Mouse (Mus musculus) hindbrain, embryonic 11.5 days (tissue): ENCODE measurements around the gene Dennd6b. TPM values are rescaled to one million over a fixed set of nuclear protein-coding genes. Genes with fewer than 3 reads are reported as not detected.

ENCODE experiments used
- ATAC-seq: fragments of 200-750 bp; cut with Nextera tagmentation; 2 replicates; pipeline ENCODE4 v1.8.0; 2017; ENCODE audit warnings: mild to moderate bottlenecking, moderate TSS enrichment, moderate library complexity; ENCODE audit not compliant: low FRiP score
- DNase-seq: peaks from one replicate; pipeline ENCODE4 v3.0.0-alpha.2; 2015; ENCODE audit warnings: low spot score
- H3K27ac ChIP-seq: fragments of 300-500 bp; sonication (generic); 2 replicates; pipeline ENCODE4 v1.5.1; 2014; ENCODE audit warnings: mild to moderate bottlenecking, low read depth, low read length
- H3K27me3 ChIP-seq: fragments of 300-500 bp; sonication (generic); 2 replicates; pipeline ENCODE4 v1.6.1; 2014; ENCODE audit warnings: mild to moderate bottlenecking, low read length, moderate library complexity, mixed read lengths; ENCODE audit not compliant: control insufficient read depth, insufficient read depth
- H3K36me3 ChIP-seq: fragments of 300-500 bp; sonication (generic); 2 replicates; pipeline ENCODE4 v1.6.1; 2014; ENCODE audit warnings: mild to moderate bottlenecking, low read length, moderate library complexity, mixed read lengths; ENCODE audit not compliant: control insufficient read depth, insufficient read depth
- H3K4me1 ChIP-seq: fragments of 300-500 bp; sonication (generic); replicated peaks from 2 replicates; pipeline ENCODE4 v1.6.1; 2014; ENCODE audit warnings: low read length, mixed read lengths; ENCODE audit not compliant: control insufficient read depth, insufficient read depth
- H3K4me2 ChIP-seq: fragments of 300-500 bp; sonication (generic); replicated peaks from 2 replicates; pipeline ENCODE4 v1.6.1; 2014; ENCODE audit warnings: mild to moderate bottlenecking, low read depth, low read length
- H3K4me3 ChIP-seq: fragments of 300-500 bp; sonication (generic); 2 replicates; pipeline ENCODE4 v1.5.1; 2014; ENCODE audit warnings: low read depth, low read length
- H3K9ac ChIP-seq: fragments of 300-500 bp; sonication (generic); 2 replicates; pipeline ENCODE4 v1.6.1; 2014; ENCODE audit warnings: low read depth, low read length
- H3K9me3 ChIP-seq: fragments of 300-500 bp; sonication (generic); 2 replicates; pipeline ENCODE4 v1.6.1; 2016; ENCODE audit warnings: low read length; ENCODE audit not compliant: control insufficient read depth
- WGBS: fragments of 180-500 bp; shearing (Covaris S2); extraction: QIAGEN DNeasy Blood & Tissue Kit; methylation state at CpG from one replicate; pipeline ENCODE4 v1.1.7; 2014; 5-methylcytosine and 5-hydroxymethylcytosine counted together
- polyA plus RNA-seq: library from polyadenylated mRNA; unstranded; fragments of >200 nt; fragmentation: Nextera tagmentation; extraction: Ambion mirVana; gene quantifications from 2 replicates; pipeline ENCODE4 v1.2.1, GENCODE M21; 2014

Gene Dennd6b
- polyA plus RNA-seq, 1 experiment from 2014 or later, result 31.2 TPM

DNA sequence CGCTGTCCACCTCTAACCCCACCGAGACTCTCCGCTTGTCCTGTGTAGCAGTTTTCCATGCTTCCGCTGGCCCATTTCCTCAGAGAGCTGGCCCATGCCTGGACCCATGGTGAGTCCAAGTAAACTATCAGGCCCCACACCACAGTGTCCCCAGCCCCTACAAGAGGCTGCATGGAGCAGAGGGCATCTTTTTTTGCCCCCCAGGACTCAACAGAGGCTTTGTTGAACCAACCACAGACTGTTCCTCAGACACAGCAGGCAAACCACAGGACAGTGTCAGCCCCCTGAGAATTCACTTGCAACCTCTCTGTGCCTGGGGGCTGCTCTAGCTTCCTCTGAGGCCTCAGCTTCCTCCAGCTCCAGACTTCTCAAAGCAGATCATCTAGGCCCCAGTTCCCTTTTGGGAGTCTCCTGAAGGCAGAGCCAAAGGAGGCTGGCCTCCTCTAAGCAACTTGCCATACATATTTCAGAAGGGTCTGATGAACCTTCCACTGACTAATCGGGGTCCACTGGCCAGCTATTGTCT lies 24.7 kb downstream of the Dennd6b start:
- Histone ChIP-seq H3K9ac (no peak overlapping the region), H3K4me1 (peaks cover 22% of the 10 kb centered on the region), H3K9me3 (no peaks in the 10 kb centered on the region), H3K4me3 (no peak overlapping the region), H3K4me2 (no peak overlapping the region), H3K27me3 (no peaks in the 10 kb centered on the region), H3K27ac (no peak overlapping the region), H3K36me3 (peaks cover 6% of the 10 kb centered on the region; the same call in 1 of the 2 replicates)
- DNase-seq (no peak), ATAC-seq (no peak)
- 87% methylated on average over 5 of the region's 5 CpGs for WGBS

GRCm38 (mm10) chr15:89170102-89170501 lies 26.2 kb downstream of the Dennd6b start:
- no peak overlapping the region for H3K4me2 ChIP-seq
- 0 out of 2 replicates have a peak overlapping the region, but pooled peaks have one; percentile 11 for H3K27ac ChIP-seq
- H3K9me3 ChIP-seq, result no peaks in the 10 kb centered on the region
- H3K4me1 ChIP-seq, result peaks cover 22% of the 10 kb centered on the region
- no peak overlapping the region for H3K9ac ChIP-seq
- H3K4me3 ChIP-seq, result no peak overlapping the region
- WGBS, result 65% methylated on average over 3 of the region's 3 CpGs
- no peak for DNase-seq
- H3K27me3 ChIP-seq, result no peaks in the 10 kb centered on the region
- ATAC-seq, result no peak
- H3K36me3 ChIP-seq, result peaks cover 13% of the 10 kb centered on the region; the same call in 1 of the 2 replicates

DNA sequence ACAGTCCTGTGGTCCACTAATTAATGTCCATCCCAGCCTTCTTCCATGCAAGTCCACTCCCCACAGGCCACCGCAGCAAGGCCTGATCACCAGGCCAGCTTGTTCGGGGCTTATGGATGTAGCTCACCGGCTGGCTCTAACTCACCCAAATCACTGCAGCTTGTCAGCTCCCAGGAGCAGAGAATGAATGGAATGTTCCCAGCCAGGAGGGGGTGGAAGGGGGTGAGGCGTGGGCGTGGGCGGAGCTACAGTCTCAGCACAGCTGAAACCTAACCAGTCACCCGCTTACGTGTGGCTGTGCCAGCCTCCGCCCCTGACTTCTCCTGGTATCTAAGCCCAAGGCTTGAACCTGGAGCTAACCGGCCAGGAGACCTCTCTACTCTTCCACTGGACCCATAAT lies 26.9 kb downstream of the Dennd6b start:
- Histone ChIP-seq H3K4me1 (peaks cover 22% of the 10 kb centered on the region), H3K36me3 (peaks cover 18% of the 10 kb centered on the region), H3K27me3 (no peaks in the 10 kb centered on the region), H3K4me3 (no peak overlapping the region), H3K9me3 (no peaks in the 10 kb centered on the region), H3K9ac (no peak overlapping the region), H3K27ac (no peak overlapping the region), H3K4me2 (no peak overlapping the region)
- WGBS, result 6% methylated on average over 10 of the region's 10 CpGs
- ATAC-seq, result peak; percentile 39; the same call in 1 of the 2 replicates
- peak; percentile 75 for DNase-seq

DNA sequence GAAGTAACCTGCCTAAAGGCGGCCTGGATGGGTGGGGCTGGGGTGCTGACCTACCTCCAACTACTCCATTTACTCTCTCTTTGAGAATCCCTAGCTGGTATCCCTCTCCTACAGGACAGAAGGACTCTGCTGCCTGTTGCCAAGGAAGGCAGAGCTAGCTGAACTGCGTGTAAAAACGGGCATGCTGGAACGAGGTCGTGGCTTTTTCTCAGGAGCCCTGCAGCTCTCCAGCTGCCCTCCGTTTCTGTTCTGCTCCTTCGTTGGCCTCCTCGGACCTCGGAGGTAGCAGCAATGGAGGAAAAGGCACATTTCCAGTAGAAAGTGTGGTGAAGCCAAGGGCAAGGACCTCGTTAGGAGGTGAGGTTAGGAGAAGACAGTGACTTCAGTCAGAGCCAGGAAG lies 27.4 kb downstream of the Dennd6b start:
- no peak overlapping the region for H3K9ac ChIP-seq
- peaks cover 19% of the 10 kb centered on the region for H3K4me1 ChIP-seq
- no peak overlapping the region for H3K4me2 ChIP-seq
- H3K27me3 ChIP-seq, result no peaks in the 10 kb centered on the region
- 62% methylated on average over 10 of the region's 10 CpGs for WGBS
- ATAC-seq, result no peak
- H3K9me3 ChIP-seq, result no peaks in the 10 kb centered on the region
- peaks cover 23% of the 10 kb centered on the region for H3K36me3 ChIP-seq
- no peak overlapping the region for H3K4me3 ChIP-seq
- H3K27ac ChIP-seq, result no peak overlapping the region
- no peak for DNase-seq

DNA sequence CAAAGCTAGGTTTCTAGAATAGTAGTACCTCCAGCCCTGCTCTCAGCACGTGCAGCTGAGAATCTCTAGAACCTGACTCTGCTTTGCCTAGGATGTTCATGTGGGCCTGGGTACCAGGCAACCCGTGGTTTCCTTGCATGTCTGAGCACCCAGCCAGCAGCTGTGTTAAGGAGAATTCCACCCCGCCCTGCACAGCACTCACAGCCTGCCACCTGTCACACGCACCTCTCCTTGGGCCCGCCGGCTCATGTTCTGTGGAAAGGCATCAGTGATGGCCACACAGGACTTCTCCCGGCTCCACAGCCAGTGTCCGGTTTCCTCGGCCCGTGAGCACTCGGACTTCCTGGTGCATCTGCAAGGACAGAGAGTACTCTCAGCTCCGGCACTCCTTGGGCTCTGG lies 30.8 kb downstream of the Dennd6b start:
- WGBS, result 95% methylated on average over 12 of the region's 12 CpGs

DNA sequence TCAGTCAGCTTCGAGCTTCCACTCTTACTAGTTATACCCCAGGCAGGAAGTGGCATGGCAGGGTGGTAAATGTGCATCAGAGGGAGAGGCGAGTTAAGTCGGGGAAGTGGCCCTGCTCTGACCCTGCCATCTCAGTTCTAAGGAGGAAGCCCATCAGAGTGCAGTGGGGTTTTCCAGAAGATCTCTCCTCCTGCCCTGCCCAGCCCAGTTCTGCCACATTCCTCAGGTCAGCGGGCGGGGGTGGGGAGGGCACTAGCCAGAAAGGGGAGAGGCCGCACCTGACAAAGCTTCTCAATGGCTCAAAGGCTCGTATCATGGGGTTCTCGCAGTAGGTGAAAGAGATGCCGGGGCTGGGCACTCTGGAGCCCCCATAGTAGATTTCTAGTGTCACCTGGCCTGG lies 34.9 kb downstream of the Dennd6b start:
- Histone ChIP-seq H3K27me3 (no peaks in the 10 kb centered on the region), H3K4me3 (no peak overlapping the region), H3K4me2 (no peak overlapping the region), H3K9ac (no peak overlapping the region), H3K9me3 (no peaks in the 10 kb centered on the region), H3K4me1 (no peaks in the 10 kb centered on the region), H3K36me3 (peaks cover 58% of the 10 kb centered on the region), H3K27ac (no peak overlapping the region)
- no peak for ATAC-seq
- WGBS, result 95% methylated on average over 9 of the region's 9 CpGs
- no peak for DNase-seq

More for the DNA sequence above, 30.8 kb downstream of the Dennd6b start:
- Histone ChIP-seq H3K36me3 (peaks cover 36% of the 10 kb centered on the region), H3K27me3 (no peaks in the 10 kb centered on the region), H3K9ac (no peak overlapping the region), H3K4me3 (no peak overlapping the region), H3K27ac (no peak overlapping the region), H3K9me3 (no peaks in the 10 kb centered on the region), H3K4me1 (peaks cover 7% of the 10 kb centered on the region; the same call in 1 of the 2 replicates), H3K4me2 (no peak overlapping the region)
- ATAC-seq (no peak), DNase-seq (no peak)

- H3K4me3 ChIP-seq, result no peak overlapping the region
- no peak for ATAC-seq
- DNase-seq, result no peak
- H3K27ac ChIP-seq, result no peak overlapping the region
- H3K9me3 ChIP-seq, result no peaks in the 10 kb centered on the region
- H3K27me3 ChIP-seq, result no peaks in the 10 kb centered on the region
- no peak overlapping the region for H3K9ac ChIP-seq
- no peaks in the 10 kb centered on the region for H3K4me1 ChIP-seq
- peaks cover 45% of the 10 kb centered on the region for H3K36me3 ChIP-seq
- 95% methylated on average over 16 of the region's 16 CpGs for WGBS
- H3K4me2 ChIP-seq, result no peak overlapping the region
Observed at GRCm38 (mm10) chr15:89158516-89158915, 37.8 kb downstream of the Dennd6b start.

DNA sequence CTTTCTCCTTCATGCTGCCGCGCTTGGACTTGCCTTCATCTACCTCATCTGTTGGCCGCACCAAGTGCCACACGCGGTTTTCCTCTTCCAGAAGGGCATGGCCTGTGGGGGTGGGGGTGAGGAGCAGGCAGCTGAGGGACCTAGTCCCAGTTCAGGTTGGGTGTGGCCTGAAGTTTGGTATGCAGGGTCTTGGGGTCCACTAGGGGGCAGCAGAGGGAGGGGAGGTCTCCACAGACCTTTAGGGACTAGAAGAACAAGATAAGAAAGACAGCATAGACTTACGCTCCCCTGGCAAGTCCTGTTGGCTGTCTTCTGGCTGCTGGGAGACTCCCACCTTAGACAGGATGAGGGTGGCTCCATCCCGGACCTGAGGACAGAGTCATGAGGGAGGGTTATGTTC lies 38.3 kb downstream of the Dennd6b start:
- Histone ChIP-seq H3K27me3 (no peaks in the 10 kb centered on the region), H3K4me3 (no peak overlapping the region), H3K4me2 (no peak overlapping the region), H3K9me3 (no peaks in the 10 kb centered on the region), H3K4me1 (no peaks in the 10 kb centered on the region), H3K27ac (no peak overlapping the region), H3K36me3 (peaks cover 43% of the 10 kb centered on the region), H3K9ac (no peak overlapping the region)
- DNase-seq, result peak; percentile 84
- 69% methylated on average over 7 of the region's 7 CpGs for WGBS
- no peak; the same call in 1 of the 2 replicates for ATAC-seq

GRCm38 (mm10) chr15:89152312-89152711 lies 44.0 kb downstream of the Dennd6b start:
- peak; percentile 76 for DNase-seq
- Histone ChIP-seq H3K4me2 (no peak overlapping the region), H3K9me3 (no peaks in the 10 kb centered on the region), H3K27ac (peak overlapping the region; percentile 83), H3K27me3 (peaks cover 5% of the 10 kb centered on the region; the same call in 1 of the 2 replicates), H3K9ac (0 out of 2 replicates have a peak overlapping the region, but pooled peaks have one; percentile 1), H3K36me3 (peaks cover 13% of the 10 kb centered on the region), H3K4me1 (peaks cover 17% of the 10 kb centered on the region), H3K4me3 (no peak overlapping the region)
- peak; percentile 73 for ATAC-seq
